Mouse (Mus musculus) inflammation-experienced regulatory T-cells, adult 6 months (primary cell): Measurements from ENCODE around the gene Lrrc7. TPM values are rescaled to one million over a fixed set of nuclear protein-coding genes. Genes with fewer than 3 reads are reported as not detected.

Experiments used
- ATAC-seq: one replicate; pipeline ENCODE4 v1.8.0; 2017
- polyA plus RNA-seq, 3 experiments: library from polyadenylated mRNA; unstranded; fragments of 100-300 nt; shearing (Covaris generic); gene quantifications; one replicate each; pipeline ENCODE4 v1.2.1; 2017

Lrrc7 gene
- polyA plus RNA-seq, 3 experiments from 2014 or later = 0.42 TPM; not detected in 2

GRCm38 (mm10) chr3:158362091-158362490, 199.9 kb downstream of the Lrrc7 start:
- ATAC-seq = no peak

DNA sequence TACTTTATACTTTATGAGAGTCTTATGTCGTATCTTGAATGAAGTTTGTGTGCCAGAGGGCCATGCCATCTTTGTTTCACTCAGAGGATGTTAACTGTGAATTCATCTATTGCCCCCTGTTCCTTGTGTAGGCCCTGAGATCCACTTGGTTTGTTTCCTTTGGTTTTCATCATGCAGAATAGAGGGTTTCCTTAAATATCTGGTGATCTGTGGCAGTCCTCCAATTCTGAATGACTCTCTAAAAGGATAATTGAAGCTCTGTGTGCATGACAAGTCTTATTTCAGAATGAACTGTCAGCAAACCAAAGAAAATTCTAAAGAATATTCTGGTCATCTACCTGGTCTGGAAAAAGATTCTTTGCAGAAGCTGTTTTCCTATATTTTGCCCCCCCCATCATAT, 205.3 kb downstream of the Lrrc7 start:
- no peak for ATAC-seq

DNA sequence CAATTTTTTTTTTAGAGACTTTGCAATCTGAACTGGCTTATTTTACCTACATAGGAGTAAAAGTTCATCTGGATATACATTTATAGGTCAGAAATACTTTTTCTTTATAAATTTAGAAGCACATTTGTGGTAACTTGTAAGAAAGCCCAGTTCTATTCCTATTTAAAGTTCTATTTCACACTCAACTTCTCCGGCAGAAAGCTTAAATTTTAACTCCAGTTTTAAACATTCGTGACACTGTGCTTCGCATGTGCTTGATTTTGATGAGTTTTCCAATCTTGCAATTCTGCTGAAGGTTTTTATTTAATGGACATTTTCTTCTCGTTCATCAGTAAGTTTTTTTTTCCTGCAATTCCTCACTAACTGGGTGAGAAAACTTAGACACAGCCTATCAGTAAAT, 205.8 kb downstream of the Lrrc7 start:
- ATAC-seq = no peak

GRCm38 (mm10) chr3:158340808-158341207, 221.2 kb downstream of the Lrrc7 start:
- no peak for ATAC-seq

- no peak for ATAC-seq
These were observed 231.9 kb downstream of the Lrrc7 start for GRCm38 (mm10) chr3:158330085-158330484.

- ATAC-seq = no peak
These were observed 251.6 kb downstream of the Lrrc7 start for GRCm38 (mm10) chr3:158310391-158310790.

GRCm38 (mm10) chr3:158307415-158307814, 254.6 kb downstream of the Lrrc7 start:
- ATAC-seq = no peak

GRCm38 (mm10) chr3:158298732-158299131, 263.3 kb downstream of the Lrrc7 start:
- ATAC-seq = no peak

DNA sequence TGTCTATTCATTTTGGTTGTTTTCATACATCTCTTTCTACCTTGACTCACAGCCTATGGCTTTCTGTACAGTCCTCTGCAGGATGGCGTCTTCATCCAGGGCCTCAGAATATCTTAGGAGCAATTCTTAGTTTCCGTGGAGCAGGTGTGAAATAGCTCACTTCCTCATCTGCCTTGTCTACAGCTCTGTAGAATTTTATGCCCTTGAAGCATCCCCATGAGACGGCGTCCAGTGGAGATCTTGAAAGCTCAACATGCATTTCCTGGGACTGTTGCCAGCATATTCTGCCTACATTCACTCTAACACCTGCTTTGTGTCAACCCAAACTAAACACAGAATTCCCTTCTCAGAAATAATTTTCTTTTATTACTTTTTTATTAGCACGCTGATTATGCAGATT, 267.0 kb downstream of the Lrrc7 start:
- ATAC-seq = no peak

GRCm38 (mm10) chr3:158284431-158284830, 277.6 kb downstream of the Lrrc7 start:
- ATAC-seq = no peak

DNA sequence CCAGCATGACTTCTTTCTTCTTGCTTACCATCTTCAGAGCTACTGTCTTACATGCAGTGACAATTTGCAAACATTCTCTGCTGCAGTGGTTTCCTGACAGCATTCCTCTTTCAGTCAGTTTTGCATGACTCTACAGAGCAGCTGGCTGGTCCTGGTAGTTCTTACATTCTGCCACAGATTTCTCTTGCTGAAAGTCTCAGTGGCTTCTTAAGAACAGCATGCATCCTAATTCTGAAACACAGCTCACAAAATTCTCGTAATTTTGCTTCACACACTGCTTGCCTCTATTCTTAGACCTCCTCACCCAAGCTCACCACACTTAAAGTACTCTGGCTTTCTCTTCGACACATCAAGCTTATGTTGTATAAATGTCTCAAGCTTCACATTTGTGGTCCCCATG, 283.4 kb downstream of the Lrrc7 start:
- no peak for ATAC-seq

GRCm38 (mm10) chr3:158272700-158273099, 289.3 kb downstream of the Lrrc7 start:
- ATAC-seq = no peak

DNA sequence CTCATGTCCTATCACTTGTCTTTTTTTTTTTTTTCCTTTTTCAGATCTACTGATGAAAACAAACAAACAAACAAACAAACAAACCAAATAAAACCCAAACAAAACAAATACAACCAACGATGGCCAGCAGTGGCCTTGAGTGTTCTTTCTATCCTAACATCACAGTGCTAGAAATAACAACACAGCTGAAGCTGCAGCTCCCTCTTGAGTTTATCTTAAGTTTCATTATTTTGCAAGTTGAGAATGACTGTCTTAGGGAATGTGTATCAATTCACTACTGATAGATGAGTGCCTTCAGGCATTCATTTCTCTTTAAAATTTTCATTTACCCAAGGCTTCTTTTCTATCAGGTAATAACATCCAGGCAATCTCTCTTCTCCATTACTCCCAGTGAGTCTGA, 291.1 kb downstream of the Lrrc7 start:
- ATAC-seq = no peak

GRCm38 (mm10) chr3:158252576-158252975, 309.4 kb downstream of the Lrrc7 start:
- ATAC-seq = no peak

GRCm38 (mm10) chr3:158247672-158248071, 314.3 kb downstream of the Lrrc7 start:
- no peak for ATAC-seq

DNA sequence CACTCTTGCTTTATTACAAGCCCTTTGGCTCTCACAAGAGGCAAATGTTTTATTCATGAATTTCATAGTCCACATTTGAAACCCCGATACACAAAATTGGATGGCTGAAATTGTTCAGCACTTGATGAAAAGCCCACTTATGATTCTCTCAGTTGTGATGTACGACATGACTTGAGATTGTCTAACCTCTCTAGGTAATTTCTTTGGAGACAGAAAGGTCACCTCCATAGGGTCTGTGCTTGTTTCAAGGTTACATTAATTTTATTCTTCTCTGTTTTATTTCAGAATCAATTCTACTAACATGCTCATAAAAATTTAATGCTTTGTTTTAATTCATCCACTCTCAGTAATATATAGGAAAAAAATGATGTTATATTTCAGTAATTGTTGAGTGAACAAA, 351.4 kb downstream of the Lrrc7 start:
- no peak for ATAC-seq

- ATAC-seq = no peak
These were observed 352.0 kb downstream of the Lrrc7 start for GRCm38 (mm10) chr3:158210026-158210425.

DNA sequence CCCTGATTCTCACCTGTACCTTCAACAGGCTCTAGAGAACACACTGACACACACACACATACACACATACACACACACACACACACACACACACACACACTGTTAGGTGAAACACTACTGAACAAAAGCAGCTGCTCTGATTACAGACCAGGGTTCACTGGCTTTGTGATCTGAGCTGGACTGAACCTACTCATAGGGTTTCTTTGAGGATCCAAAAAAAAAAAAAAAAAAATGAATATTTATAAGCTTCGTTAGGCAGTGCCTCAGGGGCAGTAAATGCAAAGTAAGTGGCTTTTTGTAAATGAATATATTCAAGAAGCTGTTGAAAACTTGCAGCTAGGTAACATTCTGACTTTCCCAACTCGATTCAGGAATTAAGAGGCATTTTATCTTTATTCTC, 354.2 kb downstream of the Lrrc7 start:
- ATAC-seq = no peak

- ATAC-seq = no peak
These were observed 359.2 kb downstream of the Lrrc7 start for GRCm38 (mm10) chr3:158202776-158203175.

- ATAC-seq = no peak
These were observed 366.6 kb downstream of the Lrrc7 start for GRCm38 (mm10) chr3:158195426-158195825.

DNA sequence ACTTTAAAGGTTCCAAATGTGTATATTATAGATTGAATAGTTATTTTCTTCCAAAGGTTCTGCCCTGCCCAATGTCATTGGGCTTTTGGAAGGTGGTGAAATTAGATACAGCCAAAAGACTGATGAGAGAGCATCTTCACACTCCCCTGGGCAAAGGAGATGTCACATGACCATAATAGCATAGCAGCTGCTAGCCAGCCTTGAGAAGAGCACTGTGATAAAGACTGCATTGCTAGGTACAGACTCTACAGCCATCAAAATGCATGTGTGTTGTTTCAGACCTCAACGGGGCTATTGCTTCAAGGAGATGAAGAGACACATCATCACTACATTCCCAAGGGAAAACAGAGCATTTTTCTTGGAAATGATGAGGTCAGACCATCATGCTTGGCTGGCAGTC, 368.8 kb downstream of the Lrrc7 start:
- ATAC-seq = no peak

- no peak for ATAC-seq
These were observed 386.9 kb downstream of the Lrrc7 start for GRCm38 (mm10) chr3:158174880-158175735.

GRCm38 (mm10) chr3:158169180-158169579, 392.8 kb downstream of the Lrrc7 start:
- no peak for ATAC-seq

DNA sequence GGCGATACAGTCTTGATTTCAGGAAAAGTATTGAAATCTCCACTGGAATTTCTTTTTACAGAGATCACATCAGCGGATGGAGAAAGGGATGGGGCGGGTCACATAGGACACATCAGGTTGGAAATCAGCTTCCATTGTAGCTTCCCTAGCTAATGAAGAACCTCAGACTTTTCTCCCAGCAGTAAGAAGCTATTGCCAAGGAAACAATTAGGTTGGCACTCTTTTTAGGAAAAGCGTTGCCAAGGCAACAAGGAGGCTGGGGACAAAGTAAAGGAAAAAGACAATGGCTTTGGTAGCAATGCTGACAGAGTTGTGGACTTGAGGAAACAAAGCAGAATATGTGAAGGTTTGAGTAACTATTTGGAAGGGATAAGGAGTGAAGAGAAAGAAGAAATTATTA, 393.6 kb downstream of the Lrrc7 start:
- no peak for ATAC-seq

DNA sequence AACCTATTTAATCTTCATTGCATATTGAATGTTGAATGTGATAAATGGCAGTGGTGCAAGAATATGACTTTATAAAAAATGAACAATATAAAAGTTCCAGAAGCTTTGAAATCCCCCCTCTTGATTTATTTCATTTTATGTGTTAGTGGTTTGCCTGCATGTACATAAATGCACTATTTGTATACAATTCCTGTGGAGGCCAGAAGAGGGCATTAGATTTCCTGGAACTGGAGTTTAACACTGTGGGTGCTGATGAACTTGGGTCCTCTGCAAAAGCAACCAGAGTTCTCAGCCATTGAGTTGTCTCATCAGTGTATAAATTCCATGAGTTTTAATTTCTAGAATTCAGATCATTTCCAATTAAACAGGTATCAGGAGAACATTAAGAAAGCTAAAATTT, 397.0 kb downstream of the Lrrc7 start:
- ATAC-seq = no peak
